Mouse (Mus musculus): ENCODE results near the gene Ttyh1. TPM values are rescaled to one million over a fixed set of nuclear protein-coding genes. Genes with fewer than 3 reads are reported as not detected.

Ttyh1 gene
- polyA plus RNA-seq (2015; fragmentation: Nextera tagmentation; extraction: Ambion mirVana), result 0.76 and 0.96 TPM in 2 replicates

DNA sequence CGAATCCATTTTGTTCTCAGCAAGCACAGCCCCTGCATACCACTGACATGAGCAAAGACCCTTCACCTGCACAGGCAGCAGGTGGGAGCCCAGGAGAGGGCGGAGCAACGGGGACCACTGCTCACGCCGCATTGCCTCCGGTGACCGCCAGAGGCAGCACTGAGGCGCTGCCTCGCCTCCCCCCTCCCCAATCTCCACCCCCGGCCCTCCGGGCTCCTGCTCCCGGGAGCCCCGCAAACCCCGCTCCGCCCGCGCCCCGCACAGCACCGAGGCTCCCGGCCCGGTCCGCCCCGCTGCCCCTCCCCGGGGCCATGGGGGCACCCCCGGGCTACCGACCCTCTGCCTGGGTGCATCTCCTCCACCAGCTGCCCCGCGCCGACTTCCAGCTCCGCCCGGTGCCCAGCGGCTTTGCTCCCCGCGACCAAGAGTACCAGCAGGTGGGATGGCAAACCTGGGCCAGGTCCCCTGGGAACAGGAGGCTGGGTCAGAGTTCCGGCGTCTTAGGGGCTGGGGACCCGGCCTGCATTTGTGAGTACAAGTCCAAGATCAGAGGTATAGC, at the start of gene Ttyh1:
Ttyh1 (plus strand) TSS at position 65 of the 559 bp plus-strand sequence.
- peak; percentile 34 for DNase-seq (ENCODE audit: low spot score)

DNA sequence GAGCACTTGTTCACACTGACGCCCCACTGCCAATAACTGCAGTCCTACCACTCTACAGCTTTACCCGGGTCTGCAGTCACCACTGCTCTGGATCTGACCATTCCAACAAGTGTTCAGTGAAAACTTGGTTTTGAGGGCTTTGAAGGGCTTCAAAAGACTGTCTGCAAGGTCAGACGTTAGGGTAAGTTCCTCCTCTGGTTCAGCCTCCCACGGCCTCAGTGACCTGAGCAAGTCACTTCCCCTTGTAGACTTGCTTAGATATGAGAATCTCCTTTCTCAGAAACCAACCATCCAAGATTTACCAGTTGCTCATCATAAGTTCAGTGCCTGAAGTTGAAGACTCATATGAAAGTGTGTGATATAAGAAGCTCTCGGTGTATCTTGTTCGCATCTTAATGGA, 48.1 kb upstream of the Ttyh1 start:
- no peak for DNase-seq (ENCODE audit: low spot score)

DNA sequence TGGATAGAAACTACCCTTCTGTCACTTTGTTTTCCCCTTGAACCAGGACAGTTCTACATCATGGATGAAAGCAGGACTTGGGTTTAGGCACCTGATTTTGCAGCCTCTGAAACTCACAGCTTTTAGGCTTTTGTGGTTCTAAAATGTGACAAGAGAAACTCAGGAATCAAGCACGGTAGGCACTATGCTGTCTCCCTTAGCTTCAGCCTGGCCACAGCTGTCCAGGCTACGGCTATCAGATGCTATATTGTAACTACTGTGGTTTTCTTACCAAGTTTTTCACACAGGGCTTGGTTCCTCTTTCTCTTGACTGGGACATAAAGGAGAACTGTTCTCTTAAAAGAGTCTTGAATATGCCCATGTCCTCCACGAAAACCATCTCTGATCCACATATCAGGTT, 46.1 kb upstream of the Ttyh1 start:
- no peak for DNase-seq (ENCODE audit: low spot score)

DNA sequence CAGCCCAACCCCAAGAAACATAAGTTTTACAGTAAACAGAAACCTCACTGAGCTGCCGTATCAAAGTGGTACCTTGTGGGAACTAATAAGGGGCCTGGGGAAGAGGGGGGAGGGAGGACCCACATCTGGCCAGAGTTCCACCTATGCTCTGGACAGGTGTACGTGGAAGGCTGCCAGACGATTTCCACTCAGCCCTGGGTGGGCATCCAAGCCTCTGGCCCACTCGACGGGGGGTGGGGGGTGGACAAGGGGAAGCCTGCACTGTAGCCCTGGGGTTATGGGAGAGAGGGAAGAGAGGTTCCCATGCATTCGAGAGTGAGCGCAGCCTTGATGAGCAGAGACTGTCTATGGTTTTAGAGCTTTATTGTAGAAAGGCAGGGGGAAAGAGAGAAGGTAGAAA, 39.7 kb upstream of the Ttyh1 start:
- DNase-seq (ENCODE audit: low spot score), result no peak

DNA sequence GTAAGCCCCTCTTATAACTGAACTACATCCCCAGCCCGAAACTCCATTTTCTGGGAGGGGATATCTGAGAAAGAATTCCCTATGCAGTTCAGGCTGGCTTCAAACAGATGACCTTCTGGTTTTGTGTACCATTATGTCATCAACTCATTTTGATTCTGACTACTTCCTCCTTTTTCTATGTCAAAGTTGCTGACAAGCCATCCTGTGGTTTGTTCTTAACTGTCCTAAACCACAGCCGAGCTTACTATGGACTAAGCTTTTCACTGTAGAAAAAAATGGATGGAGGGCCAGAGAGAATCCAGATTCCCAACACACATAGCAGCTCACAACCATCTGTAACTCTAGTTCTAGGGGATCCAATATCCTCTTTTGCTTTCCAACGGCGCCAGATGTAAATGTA, 38.7 kb upstream of the Ttyh1 start:
- no peak for DNase-seq (ENCODE audit: low spot score)

DNA sequence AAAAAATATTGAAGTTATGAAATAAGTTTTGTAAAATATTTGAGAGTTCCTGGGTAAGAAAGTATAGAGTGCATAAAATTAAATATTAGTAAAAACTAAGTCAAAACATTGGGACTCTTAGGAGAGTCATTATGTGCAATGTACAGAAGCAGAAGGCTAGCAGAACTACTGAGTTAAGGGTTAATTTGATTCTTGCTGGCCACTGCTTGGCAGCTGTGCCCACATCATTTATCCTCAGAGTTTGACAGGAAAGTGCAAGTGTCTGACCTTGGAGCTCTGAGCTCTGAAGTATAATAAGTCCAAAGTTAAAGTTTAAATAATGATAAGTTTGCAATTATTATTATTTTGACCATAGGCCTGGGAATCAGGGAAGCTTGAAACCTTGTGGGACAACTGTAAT, 37.5 kb upstream of the Ttyh1 start:
- DNase-seq (ENCODE audit: low spot score), result no peak

DNA sequence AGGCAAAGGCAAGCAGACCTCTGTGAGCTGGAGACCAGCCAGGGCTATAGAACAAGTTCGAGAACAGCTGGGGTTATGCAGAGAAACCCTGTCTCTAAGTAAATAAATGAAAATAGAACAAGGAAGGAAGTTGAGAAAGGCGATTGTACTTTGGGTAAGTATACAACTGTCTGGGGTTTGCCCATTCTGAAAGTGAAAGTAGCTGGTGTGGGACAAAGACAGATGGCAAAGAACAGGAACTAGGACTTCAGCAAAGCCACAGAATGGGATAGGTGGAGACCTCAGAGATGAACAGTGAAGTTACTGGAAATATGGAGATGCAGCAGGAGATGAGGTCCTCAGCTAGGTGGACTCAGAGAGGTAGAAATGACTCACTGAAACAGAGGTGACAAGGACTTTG, 36.4 kb upstream of the Ttyh1 start:
- peak; percentile 75 for DNase-seq (ENCODE audit: low spot score)

DNA sequence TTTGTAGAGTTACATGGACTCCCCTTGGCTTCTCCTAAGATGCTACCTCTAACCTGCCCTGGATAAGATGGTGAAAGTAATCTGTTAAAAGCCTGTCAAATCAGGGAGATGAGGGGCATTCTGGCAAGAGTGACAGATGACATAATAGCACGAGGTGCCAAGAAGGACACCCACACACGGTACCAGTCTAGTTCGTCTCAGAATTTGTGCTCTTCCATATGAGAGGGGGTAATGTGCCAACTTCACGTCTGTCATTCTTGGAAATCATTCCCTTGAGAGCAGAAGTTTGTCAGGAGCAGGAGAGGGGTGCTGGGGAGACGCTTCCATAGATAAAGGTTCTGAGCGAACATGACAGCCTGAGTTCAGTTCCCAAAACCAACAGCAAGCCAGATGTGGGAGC, 35.0 kb upstream of the Ttyh1 start:
- DNase-seq (ENCODE audit: low spot score), result no peak

DNA sequence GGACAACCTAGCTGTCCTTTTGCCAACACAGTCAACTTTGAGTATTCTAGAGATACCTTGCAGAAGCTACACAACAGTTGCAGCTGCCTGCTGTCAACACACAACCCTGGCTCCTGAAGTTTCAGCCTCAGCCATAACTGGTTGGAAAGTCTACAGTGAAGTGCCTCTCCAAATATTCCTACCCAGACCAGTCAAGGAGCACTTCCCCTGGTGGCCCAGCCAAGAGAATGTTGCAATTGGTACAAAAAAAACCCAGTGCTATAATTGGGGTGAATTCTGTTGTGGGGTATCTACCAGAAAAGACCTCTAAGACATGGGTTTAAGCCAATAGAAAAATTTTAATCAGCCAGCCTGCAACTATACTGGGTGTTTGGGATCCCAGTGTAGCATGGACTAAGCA, 33.6 kb upstream of the Ttyh1 start:
- DNase-seq (ENCODE audit: low spot score), result no peak

DNA sequence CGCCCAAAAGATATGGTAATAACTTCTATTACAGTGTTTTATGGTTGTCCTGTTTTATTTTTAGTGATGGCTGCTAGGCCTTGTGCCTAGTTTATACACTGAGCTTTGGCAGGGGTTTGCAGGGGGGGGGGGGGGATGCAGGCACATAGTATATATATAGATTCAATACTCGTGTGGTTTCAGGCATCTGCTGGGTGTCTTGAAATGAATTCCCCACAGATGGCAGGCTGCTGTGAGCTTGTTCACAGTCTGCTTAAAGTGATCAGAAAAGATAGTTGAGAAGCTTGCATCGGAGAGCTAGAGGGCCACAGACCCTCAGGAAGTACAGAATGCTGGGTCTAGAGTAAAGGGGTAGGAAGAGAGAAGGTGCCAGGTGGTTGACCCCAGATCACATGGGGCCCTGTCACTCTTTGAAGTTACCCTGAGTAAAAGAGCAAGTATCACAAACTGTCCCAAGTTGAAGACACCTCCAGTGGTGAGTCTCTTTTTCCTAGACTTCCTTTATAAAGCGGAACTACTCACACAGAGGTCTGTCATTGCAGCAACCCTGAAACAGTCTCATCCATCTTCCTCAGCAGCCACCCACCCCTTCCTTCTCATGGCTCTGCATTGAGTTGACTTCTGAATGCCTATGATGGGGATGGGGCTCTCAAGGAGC, 31.8 kb upstream of the Ttyh1 start:
- DNase-seq (ENCODE audit: low spot score), result peak; percentile 50

DNA sequence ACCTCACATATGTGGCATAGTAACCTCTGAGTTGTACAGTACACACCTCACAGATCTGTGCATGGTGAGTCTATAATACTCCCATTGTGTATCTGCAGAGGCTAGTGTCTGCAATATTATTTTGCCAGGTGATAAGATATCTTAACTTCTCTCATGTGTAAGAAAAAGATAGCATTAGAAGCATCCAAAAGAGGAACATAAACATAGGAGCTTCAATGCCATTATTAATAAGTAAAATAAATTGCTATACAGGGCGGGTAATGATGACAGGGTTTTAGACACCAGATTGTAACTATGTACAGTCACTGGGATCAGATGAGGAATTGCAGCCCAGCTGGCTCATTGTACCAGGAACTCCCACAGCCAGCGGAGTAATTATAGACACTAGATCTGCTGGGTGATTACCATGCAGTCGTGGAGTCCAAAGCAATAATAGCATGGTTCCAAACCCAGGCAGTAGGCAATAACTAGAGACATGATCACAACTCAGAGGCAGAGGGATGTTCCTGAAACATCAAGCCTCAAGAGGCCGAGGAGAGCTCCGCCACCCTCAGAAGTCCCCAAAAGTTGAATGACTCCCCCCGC, 31.2 kb upstream of the Ttyh1 start:
- no peak for DNase-seq (ENCODE audit: low spot score)

DNA sequence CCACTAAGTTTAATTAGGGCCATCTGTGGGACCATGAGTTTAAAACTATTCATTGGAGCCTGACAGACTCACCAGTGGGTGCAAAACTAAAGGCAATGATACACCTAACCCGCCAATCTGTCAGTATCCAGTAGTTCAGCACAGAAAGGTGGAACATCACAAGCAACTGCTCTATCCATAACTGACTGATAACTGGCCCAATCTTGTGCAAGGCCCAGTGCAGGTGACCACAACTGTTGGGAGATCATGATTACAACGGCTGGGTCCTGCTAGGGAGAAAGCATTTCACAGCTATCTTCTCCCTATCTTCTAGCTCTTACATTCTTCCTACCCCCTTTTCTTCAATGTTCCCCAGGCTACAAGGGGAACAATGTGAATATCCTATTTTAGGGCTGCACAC, 30.5 kb upstream of the Ttyh1 start:
- no peak for DNase-seq (ENCODE audit: low spot score)

DNA sequence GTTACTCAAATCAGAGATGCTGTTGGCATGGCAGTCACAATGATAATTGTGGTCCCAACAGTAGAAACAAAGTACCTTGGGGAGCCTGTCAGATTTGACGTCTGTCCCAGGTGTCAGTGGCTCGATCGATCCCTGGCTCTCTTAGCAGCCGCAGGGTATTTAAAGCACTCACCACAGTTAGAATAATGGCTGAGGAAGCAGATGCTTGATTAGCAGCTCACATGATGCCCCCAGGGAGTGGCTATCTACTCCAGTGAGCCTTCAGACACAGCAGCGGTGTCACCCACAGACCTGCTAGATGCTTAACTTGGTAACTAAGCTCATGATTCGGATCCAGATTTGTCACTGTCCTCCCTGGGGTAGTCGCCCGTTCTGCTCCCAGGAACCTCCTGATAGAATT, 28.0 kb upstream of the Ttyh1 start:
- no peak for DNase-seq (ENCODE audit: low spot score)

DNA sequence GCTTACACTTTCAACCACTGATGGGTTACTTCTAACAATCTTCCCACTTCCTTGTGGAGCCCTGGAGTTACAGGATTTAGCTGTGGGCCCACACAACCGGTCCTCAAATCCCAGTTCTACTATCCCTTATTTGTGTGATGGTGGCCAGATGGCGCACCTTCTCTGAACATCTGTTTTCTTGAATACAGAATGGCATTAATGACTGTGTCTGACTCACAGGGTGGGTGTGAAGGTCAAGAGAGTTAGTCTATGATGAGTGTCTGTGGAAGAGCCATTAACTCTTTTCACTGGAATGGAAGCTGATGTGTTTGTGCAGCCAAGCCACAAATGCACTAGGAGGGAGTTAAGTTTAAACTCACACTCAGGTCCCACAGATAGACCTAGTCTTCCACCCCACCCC, 20.9 kb upstream of the Ttyh1 start:
- no peak for DNase-seq (ENCODE audit: low spot score)

DNA sequence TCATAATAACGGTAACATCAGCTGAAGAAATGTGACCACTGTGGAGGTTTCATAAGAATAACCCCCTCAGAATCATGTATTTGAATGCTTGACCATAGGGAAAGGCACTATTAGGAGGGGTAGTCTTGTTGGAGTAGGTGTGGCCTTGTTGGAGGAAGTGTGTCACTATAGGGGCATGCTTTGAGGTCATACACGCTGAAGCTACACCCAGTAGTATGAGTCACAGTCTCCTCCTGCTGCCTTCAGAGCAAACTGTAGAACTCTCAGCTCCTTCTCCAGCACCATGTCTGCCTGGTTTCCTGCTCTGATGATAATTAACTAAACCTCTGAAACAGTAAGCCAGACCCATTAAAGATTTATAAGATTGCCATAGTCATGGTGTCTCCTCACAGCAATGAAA, 20.4 kb upstream of the Ttyh1 start:
- DNase-seq (ENCODE audit: low spot score), result no peak

DNA sequence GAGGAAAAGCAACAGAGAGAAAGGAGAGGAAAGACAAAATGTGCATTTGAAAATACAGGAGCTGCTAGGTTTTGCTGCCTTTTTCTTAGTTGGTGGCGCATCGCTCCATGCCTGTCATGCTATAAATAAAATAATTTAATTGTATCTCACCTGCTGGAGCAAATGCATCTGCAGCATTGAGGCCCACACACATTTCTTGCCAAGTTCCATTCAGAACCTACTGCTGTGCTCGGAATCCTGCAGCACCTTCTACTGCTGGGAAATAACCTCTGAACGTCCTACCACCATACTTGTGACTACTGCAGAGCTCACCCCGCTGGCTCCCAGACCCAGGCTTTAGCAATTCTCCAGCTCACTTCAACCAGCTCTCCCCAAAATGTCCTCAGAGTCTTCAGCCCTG, 18.1 kb upstream of the Ttyh1 start:
- DNase-seq (ENCODE audit: low spot score), result no peak

DNA sequence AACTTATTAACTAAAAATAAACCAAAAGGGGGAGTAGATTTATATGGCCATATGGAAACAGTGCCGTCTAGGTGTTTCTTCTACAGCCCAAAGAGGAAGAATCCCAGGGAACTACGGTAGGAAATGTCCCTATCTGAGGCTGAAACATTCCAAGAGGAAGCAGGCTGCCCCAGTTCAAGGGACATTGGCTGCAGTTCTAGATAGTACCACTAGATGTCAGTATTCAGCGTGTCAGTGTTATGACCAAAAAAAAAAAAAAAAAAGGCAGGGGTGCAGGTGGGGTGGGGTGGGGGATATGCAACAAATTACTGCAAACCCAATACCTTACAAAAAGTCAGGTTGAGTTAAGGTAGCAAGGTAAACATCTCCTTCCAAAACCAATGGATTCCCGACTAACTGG, 15.8 kb upstream of the Ttyh1 start:
- DNase-seq (ENCODE audit: low spot score), result peak; percentile 61

DNA sequence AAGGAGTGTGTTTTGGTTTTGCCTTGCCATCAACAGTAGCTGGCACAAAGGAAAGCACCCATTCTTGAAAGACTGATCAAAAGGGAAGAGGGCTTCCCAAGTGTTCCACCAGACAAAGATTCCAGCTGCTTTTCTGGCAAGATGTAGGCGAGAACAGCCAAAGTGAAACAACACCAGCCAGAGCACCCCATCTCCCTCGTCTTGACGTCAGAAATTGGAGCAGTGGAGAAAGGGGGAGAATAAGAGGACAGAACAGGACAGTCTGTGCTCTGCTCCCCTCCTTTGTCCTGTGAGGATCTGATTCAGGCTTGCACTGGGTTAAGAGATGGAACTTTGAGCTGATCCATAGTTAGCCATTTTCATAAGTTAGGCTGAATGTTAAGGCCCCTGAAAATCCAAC, 7.4 kb upstream of the Ttyh1 start:
- no peak for DNase-seq (ENCODE audit: low spot score)

DNA sequence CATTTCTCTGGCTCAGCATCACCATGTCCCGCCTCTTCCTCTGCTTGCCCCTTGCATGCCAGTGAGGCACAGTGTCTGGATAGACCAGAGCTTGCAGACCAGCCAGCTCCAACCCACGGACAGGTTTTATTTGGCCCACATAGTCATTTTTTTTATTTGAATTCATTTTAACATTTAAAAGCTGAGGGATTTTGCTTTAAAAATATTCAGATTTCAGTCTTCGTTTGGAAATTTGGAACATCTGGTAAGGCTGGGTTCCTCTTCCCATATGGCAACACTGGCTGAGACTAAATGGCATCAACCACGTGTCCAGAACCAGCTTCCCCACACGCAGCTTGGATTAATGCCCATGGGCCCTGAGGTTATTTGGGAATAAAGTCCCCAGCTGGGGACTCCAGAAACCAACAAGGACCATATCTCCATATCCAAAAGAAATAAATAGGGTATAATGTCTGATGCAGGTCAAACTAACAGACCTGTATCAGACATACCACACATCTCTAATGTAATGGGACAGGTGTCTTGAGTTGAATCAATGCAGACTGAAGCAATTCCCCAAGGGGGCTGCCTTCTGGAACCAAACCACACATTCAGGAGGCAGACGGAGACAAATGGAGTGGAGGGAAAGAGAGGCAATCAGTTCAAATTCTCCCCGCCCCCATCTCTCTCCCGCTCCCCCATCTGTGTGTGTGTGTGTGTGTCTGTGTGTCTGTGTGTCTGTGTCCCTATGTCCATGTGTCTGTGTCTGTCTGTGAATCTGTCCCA, 2.0 kb upstream of the Ttyh1 start:
- no peak for DNase-seq (ENCODE audit: low spot score)

DNA sequence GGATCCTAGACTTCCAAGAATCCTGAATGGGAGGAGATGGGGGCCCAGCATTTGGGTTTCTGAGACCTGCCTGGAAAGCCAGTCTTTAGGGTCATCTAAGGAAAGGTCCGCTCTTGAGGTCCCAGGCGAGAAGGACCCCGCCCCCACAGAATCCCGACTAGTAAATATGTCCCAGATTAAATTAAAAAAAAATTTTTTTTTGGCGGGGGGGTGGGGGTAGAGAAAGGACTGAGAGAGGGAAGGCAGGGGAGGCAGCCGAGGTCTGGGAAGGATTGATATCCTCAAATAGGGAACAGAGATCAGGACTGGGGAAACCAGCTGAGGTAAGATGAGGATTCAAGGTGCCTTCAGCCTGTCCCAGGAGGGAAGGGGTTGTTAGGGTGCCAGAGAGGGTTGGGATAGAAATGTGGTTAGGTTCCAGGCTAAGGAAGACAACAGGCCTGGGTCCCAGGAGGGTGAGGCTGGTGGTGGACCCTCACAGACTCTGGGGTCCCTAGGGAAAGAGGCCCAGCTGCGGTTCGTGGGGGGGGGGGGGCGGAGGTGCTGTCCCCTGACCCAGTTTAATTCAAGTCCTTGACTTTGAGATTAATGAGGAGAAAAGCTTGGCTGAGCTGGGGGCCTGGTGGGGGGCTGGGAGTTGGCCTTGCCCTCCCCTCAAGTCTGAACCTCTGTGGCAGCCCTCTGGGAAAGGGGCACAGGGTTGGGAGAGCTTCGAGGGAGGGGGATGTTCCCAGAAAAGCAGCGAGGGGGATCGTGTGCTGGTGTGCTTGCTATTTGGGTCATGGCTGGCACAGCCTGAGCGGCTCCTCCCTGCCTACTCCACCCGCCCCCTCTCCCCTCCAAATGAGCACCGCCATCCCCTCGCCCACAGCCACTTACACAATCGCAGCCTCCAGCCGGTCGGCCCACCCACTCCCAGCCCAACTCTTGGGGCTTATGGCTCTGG, 1.0 kb downstream of the Ttyh1 start:
- no peak for DNase-seq (ENCODE audit: low spot score)

DNA sequence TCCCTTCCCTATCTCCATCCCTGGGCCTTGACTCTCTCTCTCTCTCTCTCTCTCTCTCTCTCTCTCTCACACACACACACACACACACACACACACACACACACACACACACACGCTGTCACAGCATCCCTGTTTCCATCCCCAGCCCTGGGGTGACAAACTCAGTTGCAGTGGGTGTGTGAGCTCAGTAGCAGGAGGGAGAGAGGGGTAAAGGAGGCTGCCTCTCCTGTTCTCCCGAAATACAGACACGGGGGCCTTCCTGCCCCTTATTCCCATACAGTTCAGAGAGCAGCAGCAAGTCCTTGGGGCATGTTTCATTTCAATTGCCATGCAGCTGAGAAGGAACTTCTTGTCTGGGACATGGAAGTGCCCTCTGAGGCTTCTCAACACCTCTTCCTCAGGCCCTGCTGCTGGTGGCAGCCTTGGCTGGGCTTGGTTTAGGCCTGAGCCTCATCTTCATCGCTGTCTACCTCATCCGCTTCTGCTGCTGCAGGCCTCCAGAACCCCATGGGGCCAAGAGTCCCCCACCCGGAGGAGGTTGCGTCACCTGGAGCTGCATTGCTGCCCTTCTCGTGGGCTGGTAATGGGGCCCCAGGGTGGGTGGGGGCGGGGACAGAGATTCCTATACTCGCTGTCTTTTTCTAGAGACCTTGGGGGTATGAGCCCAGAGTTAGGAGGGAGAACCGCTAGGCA, 3.0 kb downstream of the Ttyh1 start:
- DNase-seq (ENCODE audit: low spot score), result no peak

All from thymus, postnatal 0 days (tissue).